Mouse (Mus musculus): ENCODE measurements around the gene Rwdd2a.

Rwdd2a gene

DNA sequence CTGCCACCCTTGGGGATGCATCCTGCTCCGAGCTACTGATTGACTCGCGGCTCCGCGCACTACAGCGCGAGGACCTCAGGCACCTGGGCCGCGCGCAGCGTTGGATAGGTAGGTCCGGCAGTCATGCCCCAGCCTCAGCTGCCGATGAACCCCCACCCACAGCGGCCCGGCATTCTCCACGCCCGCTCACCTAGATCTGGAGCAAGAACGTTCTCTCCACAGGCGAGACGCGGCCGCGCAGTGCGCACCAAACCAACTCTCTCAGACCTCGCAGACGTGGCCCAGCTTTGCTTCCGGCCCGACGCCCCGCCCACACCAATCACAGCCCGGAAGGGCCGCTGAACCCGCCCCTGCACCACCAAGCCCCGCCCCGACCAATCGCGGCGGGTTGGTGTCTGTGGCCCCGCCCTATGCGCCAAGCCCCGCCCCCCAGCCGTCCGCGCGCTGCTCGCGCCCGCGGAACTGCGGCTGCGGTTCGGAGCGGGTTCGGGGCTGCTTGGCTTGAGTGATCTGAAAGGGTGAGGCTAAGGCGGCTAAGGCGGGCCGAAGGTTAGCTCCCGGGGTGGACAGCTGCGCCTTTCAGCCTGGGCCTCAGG, at the start of gene Rwdd2a, which contains the start of gene Pgm3:
Gene Rwdd2a, plus strand, starts transcription at position 452 of the 596 bp plus-strand sequence.
Gene Pgm3, minus strand, starts transcription at position 303 of the 596 bp plus-strand sequence.
- DNase-seq (ENCODE audit: low spot score in 2 of 2) = peak; percentile 89 to 95

GRCm38 (mm10) chr9:86522335-86522734, 49.5 kb upstream of the Rwdd2a start:
- DNase-seq (ENCODE audit: low spot score in 2 of 2) = no peak

GRCm38 (mm10) chr9:86525600-86525999, 46.2 kb upstream of the Rwdd2a start:
- DNase-seq (ENCODE audit: low spot score in 2 of 2) = no peak

DNA sequence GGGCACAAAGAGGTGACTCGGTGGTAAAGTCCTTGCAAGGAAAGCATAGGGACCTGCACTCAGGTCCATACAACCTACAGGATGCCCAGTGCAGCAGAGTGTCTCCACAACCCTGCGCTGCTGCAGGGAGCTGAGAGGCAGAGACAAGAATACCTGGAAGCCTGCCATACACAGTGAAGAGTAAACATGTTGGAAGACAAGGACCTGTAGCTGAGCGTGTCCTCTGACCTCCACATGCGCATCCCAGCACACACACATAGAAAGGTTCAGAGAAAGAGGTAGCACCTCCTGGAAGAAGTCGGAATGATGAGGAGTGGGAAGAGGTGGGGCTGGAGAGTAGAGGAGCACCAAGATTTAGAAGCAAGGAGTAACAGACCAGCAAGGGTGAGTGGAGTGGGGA, 37.7 kb upstream of the Rwdd2a start:
- no peak for DNase-seq (ENCODE audit: low spot score in 2 of 2)

DNA sequence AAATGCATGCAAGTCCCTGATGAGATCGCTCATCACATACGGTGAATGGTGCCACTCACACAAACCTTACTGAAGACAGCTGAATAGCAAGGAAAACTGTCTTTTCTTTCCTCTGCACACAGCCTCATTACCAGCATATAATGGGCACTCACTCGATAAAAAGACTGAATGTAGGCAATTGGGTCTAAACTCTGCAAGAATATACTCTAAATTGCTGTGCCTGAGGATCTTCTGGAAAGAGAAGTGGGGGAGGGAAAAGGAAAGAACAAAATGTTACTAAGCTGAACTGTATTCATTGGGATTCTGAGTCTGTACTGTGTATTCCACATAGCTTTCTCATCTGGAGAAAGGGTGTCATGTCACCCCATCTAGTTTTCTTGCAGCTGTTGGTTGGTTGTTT, 28.3 kb upstream of the Rwdd2a start:
- no peak for DNase-seq (ENCODE audit: low spot score in 2 of 2)

DNA sequence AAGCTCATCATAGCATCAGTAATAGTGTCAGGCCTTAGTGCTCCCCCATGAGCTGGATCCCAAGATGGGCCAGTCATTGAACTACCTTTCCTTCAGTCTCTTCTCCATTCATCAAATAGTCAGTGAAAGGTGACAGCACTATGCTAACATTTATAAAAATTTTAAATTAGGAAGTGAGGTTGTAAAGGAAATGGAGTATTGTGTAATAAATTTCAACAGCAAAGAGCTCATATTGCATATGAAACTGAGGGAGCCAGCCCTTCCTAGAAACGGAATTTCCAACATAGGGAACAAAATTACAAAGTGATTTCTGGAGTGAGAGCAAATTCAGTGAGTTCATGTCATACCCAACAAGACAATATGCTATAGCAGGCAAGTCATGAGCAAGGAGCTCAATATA, 27.2 kb upstream of the Rwdd2a start:
- no peak for DNase-seq (ENCODE audit: low spot score in 2 of 2)

DNA sequence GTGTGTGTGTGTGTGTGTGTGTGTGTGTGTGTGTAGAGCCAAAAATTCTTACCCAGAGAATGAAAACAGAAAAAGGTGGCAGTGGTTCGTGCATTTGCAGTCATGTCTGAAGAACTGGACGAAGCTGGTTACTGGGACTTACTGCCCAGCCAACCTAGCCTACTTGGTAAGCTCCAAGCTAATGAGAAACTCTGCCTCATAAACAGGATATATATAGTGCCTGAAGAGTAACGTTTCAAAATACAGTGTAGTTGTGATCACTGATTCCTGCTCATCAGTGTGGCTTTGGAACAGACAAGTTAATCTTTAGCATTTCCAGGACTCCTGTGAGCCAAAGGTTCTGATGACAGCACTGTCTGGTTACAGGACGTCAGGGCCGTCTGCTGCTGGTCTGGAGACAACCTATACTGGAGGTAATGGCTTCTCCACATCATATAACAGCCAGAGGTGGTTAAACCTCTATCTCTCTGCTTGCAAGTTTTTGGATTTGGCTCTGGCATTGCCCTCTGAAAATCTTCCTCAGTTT, 22.1 kb upstream of the Rwdd2a start:
- DNase-seq (ENCODE audit: low spot score in 2 of 2) = no peak

DNA sequence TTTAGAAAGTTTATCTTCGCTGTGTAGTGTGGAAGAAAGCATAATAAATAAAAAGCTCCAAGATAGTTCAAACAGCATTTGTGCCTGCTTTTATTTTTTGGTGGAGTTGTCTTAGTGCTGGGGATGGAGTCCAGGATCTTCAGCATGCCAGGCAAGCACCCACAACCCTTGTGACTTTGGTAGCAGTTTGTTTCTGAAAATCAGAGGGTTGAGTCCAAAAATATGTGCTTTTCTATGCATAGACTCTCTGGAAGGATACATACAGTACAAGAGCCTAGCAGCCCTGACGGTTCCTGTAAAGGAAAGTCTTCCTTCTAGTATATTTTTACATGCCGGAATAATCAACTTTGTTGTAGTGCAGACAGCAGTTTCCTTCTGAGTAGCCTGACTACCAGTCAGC, 21.1 kb upstream of the Rwdd2a start:
- DNase-seq (ENCODE audit: low spot score in 2 of 2) = no peak

- no peak for DNase-seq (ENCODE audit: low spot score in 2 of 2)
These were observed 17.9 kb upstream of the Rwdd2a start for GRCm38 (mm10) chr9:86553886-86554285.

GRCm38 (mm10) chr9:86554641-86555040, 17.1 kb upstream of the Rwdd2a start:
- DNase-seq (ENCODE audit: low spot score in 2 of 2) = no peak

DNA sequence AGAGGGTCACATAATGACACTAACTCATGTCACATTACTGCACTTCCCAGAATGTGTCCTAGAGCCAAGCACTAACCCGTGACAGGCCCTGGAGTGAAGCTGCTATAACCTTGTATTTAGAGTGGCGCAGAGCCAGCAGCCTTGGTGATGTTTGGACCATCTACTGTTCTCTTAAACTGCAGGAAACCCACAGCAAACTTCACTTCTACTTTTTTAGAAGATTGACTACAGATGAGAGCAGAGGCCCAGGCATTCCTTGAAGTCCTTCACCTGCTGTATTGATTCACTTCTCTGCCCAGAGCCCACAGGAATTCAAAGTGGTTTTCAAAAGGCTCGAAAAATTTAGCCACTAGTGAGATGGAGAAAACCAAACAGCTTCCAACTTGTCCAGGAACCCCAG, 11.2 kb upstream of the Rwdd2a start:
- DNase-seq (ENCODE audit: low spot score in 2 of 2) = no peak

DNA sequence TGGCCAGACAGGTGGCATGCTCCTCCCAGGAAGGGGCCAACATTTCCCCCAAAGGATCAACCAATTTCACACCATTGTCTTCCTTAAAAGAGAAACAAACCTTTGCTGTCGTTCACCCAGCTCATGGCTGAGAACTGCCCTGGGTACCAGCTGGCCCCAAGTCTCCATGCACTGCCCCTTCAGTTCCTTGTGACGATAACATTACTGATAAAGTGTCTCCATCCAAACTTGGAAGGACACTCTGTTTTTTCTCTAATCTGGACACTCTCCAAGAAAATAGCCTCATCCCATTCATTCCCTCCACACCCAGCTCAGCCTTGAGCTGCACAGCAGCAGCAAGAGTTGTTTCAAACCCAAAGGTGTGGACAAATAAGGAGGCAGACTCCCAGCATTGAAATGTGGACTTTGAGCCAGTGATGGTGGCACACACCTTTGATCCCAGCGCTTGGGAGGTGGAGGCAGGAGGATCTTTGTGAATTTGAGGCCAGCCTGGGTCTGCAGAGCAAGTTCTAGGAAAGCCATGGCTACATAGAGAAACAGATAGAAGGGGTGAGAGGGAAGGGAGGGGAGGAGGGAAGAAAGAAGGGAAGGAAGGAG, 2.4 kb upstream of the Rwdd2a start:
- DNase-seq (ENCODE audit: low spot score in 2 of 2) = no peak

GRCm38 (mm10) chr9:86570261-86570890, 1.4 kb upstream of the Rwdd2a start:
- no peak for DNase-seq (ENCODE audit: low spot score in 2 of 2)

DNA sequence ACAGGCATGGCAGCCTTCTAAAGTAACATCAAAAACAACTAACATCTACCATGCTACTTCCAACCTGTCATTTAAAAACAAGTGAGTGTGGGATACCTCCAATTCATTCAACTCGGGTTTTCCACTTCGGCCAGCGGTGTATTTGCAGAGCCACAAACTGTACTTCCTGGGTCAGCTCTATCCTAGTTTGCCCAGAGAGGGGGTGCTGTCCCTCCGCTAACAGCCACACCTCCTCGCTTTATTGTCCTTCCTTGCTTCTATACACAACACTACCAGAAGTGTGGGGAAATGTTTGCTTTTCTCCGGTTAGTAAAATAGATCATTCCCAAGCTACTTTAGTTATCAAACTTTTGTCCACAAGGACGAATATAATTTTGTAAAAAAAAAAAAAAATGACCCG, 845 bp upstream of the Rwdd2a start:
- no peak for DNase-seq (ENCODE audit: low spot score in 2 of 2)

- no peak for DNase-seq (ENCODE audit: low spot score in 2 of 2)
These were observed 405 bp downstream of the Rwdd2a start for GRCm38 (mm10) chr9:86572196-86572595.

- peak in 1 of 2 experiments; percentile 89 for DNase-seq (ENCODE audit: low spot score in 2 of 2)
These were observed 973 bp downstream of the Rwdd2a start for GRCm38 (mm10) chr9:86572636-86573291.

DNA sequence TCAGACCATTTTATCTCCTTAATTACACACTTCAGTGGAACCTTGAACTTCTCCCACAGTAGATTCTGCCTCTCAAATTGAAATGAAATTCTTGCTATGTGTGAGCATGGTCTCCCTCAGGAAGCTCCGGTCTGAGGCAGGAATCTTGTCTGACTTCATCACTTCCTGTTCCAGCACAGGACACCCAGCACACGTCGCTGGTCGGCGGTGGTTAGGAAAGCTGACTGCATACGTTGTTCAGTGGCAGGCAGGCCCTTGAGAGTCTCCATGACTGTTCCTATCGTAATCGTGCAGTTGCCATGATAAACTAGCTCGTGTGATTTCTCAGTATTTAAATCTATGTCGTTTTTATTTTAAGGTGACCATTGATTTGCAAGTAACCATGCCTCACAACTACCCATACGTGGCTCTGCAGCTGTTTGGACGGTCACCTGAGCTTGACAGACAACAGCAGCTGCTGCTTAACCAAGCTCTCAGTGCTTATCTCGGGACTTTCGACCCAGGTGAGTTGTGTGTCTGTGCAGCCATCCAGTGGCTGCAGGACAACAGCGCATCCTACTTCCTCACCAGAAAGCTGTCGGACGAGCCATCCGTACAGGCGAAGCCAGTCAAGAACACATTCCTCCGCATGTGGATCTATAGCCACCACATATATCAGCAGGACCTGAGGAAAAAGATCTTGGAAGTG, 2.0 kb downstream of the Rwdd2a start:
- DNase-seq (ENCODE audit: low spot score in 2 of 2) = no peak

- no peak for DNase-seq (ENCODE audit: low spot score in 2 of 2)
These were observed 3.4 kb downstream of the Rwdd2a start for GRCm38 (mm10) chr9:86575178-86575577.

GRCm38 (mm10) chr9:86579657-86580056, 7.9 kb downstream of the Rwdd2a start:
- no peak for DNase-seq (ENCODE audit: low spot score in 2 of 2)

GRCm38 (mm10) chr9:86583740-86584139, 11.9 kb downstream of the Rwdd2a start:
- peak in 1 of 2 experiments; percentile 75 for DNase-seq (ENCODE audit: low spot score in 2 of 2)

DNA sequence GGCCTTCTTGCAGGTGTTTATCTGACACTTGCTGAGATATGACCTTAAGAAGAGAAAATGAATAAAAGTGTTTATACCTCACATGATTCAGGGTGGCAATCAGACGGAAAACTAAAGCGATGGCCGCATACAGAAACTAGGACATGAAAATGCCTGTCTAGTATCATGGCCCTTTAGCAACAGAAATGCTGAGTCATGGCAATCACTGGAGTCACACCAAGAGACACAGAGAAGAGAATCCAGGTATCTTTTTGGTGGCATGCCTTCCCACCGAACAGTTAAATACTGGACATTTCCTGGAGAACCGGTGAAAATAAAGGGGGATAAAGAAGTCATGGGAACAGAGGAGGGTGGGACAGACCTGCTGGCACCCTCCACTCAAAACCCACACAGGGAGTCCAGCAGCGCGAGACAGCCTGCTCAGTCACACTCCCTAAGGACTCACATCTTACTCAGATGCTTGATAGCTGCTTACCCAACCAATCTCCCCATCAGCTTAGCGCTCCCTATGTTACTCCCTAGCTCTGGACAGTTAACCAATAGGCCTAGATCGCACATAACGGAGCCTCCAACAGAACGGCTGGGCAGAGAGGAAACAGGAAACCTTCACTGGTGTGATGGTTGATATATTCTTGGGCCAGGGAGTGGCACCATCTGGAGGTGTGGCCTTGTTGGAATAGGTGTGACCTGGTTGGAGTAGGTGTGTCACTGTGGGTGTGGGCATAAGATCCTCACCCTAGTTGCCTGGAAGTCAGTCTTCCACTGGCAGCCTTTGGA, 15.4 kb downstream of the Rwdd2a start:
- DNase-seq (ENCODE audit: low spot score in 2 of 2) = no peak
